Mouse (Mus musculus) spleen, adult 2 months (tissue): ENCODE results near the gene Zfp978. TPM values are rescaled to one million over a fixed set of nuclear protein-coding genes. Genes with fewer than 3 reads are reported as not detected.
"Not testable (repeated sequence)": the region's sequence is repeated elsewhere in the genome, so short reads cannot be mapped to it uniquely, and the experiment has no call there.

Experiments used
- DNase-seq, 2 experiments: peaks; one replicate each; pipeline versions ENCODE4 v3.0.0 to v3.0.0-alpha.2; 2012 to 2021; ENCODE audit warnings: low spot score in 2 of 2, low read depth in 1 of 2
- H3K27ac ChIP-seq: fragments of 200-500 bp; 2 replicates; pipeline ENCODE4 v1.5.1; 2012; ENCODE audit warnings: low read length, inconsistent platforms; ENCODE audit not compliant: insufficient read depth
- H3K27me3 ChIP-seq: fragments of 200-500 bp; 2 replicates; pipeline ENCODE4 v1.6.1; 2012; ENCODE audit warnings: mild to moderate bottlenecking, moderate library complexity, low read length, inconsistent platforms; ENCODE audit not compliant: control insufficient read depth, insufficient read depth
- H3K36me3 ChIP-seq: fragments of 200-500 bp; 2 replicates; pipeline ENCODE4 v1.6.1; 2012; ENCODE audit warnings: mild to moderate bottlenecking, low read length, inconsistent platforms; ENCODE audit not compliant: control insufficient read depth, insufficient read depth
- H3K4me1 ChIP-seq: fragments of 200-500 bp; 2 replicates; pipeline ENCODE4 v1.6.1; 2011; ENCODE audit warnings: inconsistent platforms; ENCODE audit not compliant: control insufficient read depth, insufficient read depth, insufficient read length
- H3K4me3 ChIP-seq: fragments of 200-500 bp; 2 replicates; pipeline ENCODE4 v1.5.1; 2011; ENCODE audit warnings: mild to moderate bottlenecking, inconsistent platforms; ENCODE audit not compliant: insufficient read depth, insufficient read length; ENCODE audit errors: extremely low read depth
- WGBS: fragments of 180-500 bp; shearing (Covaris S2); methylation state at CpG from one replicate; pipeline ENCODE4 v1.1.7; 2018; 5-methylcytosine and 5-hydroxymethylcytosine counted together
- polyA plus RNA-seq: library from polyadenylated mRNA; depleted of rRNA; stranded (reverse); fragments of >200 nt; gene quantifications from 2 replicates; pipeline ENCODE4 v1.2.3, GENCODE M21; 2012

Gene Zfp978
- polyA plus RNA-seq, 1 experiment, result not detected

- H3K27me3 ChIP-seq, H3K27ac ChIP-seq, DNase-seq, H3K4me1 ChIP-seq, H3K4me3 ChIP-seq, H3K36me3 ChIP-seq: not testable (repeated sequence)
- 73% methylated on average over 6 of the region's 6 CpGs for WGBS
Measured at GRCm38 (mm10) chr4:147343042-147343908, 17.8 kb upstream of the Zfp978 start.

- 87% methylated on average over 2 of the region's 2 CpGs for WGBS
- not testable (repeated sequence) for DNase-seq, H3K36me3 ChIP-seq, H3K4me1 ChIP-seq, H3K27ac ChIP-seq, H3K27me3 ChIP-seq, H3K4me3 ChIP-seq
Measured at GRCm38 (mm10) chr4:147345061-147345554, 16.0 kb upstream of the Zfp978 start.

- 67% methylated on average over 4 of the region's 4 CpGs for WGBS
- not testable (repeated sequence) for H3K27ac ChIP-seq, H3K27me3 ChIP-seq, DNase-seq, H3K36me3 ChIP-seq, H3K4me3 ChIP-seq, H3K4me1 ChIP-seq
Measured at GRCm38 (mm10) chr4:147346361-147347035, 14.6 kb upstream of the Zfp978 start.

GRCm38 (mm10) chr4:147347300-147347699 is 13.8 kb upstream of the Zfp978 start:
- DNase-seq, result not testable (repeated sequence)
- WGBS, result 66% methylated on average over 4 of the region's 4 CpGs

GRCm38 (mm10) chr4:147347880-147348279 is 13.2 kb upstream of the Zfp978 start:
- not testable (repeated sequence) for H3K27me3 ChIP-seq, H3K4me3 ChIP-seq, DNase-seq, H3K36me3 ChIP-seq, H3K4me1 ChIP-seq, H3K27ac ChIP-seq
- 84% methylated on average over 2 of the region's 3 CpGs for WGBS

More at GRCm38 (mm10) chr4:147347300-147347699, 13.8 kb upstream of the Zfp978 start:
- not testable (repeated sequence) for H3K27me3 ChIP-seq, H3K4me1 ChIP-seq, H3K4me3 ChIP-seq, H3K27ac ChIP-seq, H3K36me3 ChIP-seq

GRCm38 (mm10) chr4:147348401-147348800 is 12.7 kb upstream of the Zfp978 start:
- not testable (repeated sequence) for DNase-seq, H3K27me3 ChIP-seq, H3K27ac ChIP-seq, H3K36me3 ChIP-seq, H3K4me1 ChIP-seq, H3K4me3 ChIP-seq
- WGBS, result 71% methylated on average over 2 of the region's 2 CpGs

- not testable (repeated sequence) for DNase-seq, H3K36me3 ChIP-seq, H3K27ac ChIP-seq, H3K4me1 ChIP-seq, H3K27me3 ChIP-seq, H3K4me3 ChIP-seq
- 89% methylated on average over 18 of the region's 19 CpGs for WGBS
Measured at GRCm38 (mm10) chr4:147348906-147349686, 12.0 kb upstream of the Zfp978 start.

- 79% methylated on average over 9 of the region's 9 CpGs for WGBS
- H3K27me3 ChIP-seq, DNase-seq, H3K4me1 ChIP-seq, H3K36me3 ChIP-seq, H3K27ac ChIP-seq, H3K4me3 ChIP-seq: not testable (repeated sequence)
Measured at GRCm38 (mm10) chr4:147349687-147350415, 11.3 kb upstream of the Zfp978 start.

GRCm38 (mm10) chr4:147350541-147350940 is 10.6 kb upstream of the Zfp978 start:
- 82% methylated on average over 2 of the region's 2 CpGs for WGBS
- not testable (repeated sequence) for H3K4me3 ChIP-seq, H3K4me1 ChIP-seq, DNase-seq, H3K27me3 ChIP-seq, H3K36me3 ChIP-seq, H3K27ac ChIP-seq
